In genomic region chr11:116023771-116024355, GRCm38 (mm10) we compare ENCODE assay signal across 1 mouse cellular context.
TF ChIP-seq lines count a peak whose summit lies in the region.

No protein-coding gene starts in this region.

TF ChIP-seq in CH12.LX, 34 proteins besides CTCF, POLR2A, EP300 and RAD21:
- TF ChIP-seq SMC3 (IDR thresholded peaks at IDR 0.05; ENCODE audit: low read depth, low read length) (no peak), ZKSCAN1 (IDR thresholded peaks at IDR 0.05; ENCODE audit: borderline replicate concordance, low read depth, low read length) (no peak), ETS1 (conservative IDR thresholded peaks at IDR 0.05; ENCODE audit: low read depth, low read length) (peak; percentile 64; the same call in 1 of the 2 replicates), ZNF384 (IDR thresholded peaks at IDR 0.05; ENCODE audit: low read depth, low read length) (peak; percentile 68; the same call in 1 of the 2 replicates), MEF2A (IDR thresholded peaks at IDR 0.05; ENCODE audit: borderline replicate concordance, low read depth, low read length) (peak; percentile 70), BHLHE40 (IDR thresholded peaks at IDR 0.05; ENCODE audit: low read depth, low read length) (peak; percentile 49; the same call in 1 of the 2 replicates), CHD1 (IDR thresholded peaks at IDR 0.05; ENCODE audit: low read depth, low read length) (0 out of 2 replicates have a peak, but pooled peaks have one; percentile 48), UBTF (IDR thresholded peaks at IDR 0.05; ENCODE audit: low read depth, low read length) (peak; percentile 80; the same call in 1 of the 2 replicates), ELF1 (IDR thresholded peaks at IDR 0.05; ENCODE audit: low read depth, low read length) (no peak)
